Mouse (Mus musculus) testis, postnatal 10 days (tissue): ENCODE measurements at regions not wholly inside any gene's neighbourhood (a gene's known extent, or its start where the extent isn't known, plus 50 kb on each side); places are given as distances from the start of the nearest gene placed in this dataset.

Source experiments
- DNase-seq: peaks from one replicate; pipeline ENCODE4 v3.0.0; 2021; ENCODE audit warnings: low spot score

DNA sequence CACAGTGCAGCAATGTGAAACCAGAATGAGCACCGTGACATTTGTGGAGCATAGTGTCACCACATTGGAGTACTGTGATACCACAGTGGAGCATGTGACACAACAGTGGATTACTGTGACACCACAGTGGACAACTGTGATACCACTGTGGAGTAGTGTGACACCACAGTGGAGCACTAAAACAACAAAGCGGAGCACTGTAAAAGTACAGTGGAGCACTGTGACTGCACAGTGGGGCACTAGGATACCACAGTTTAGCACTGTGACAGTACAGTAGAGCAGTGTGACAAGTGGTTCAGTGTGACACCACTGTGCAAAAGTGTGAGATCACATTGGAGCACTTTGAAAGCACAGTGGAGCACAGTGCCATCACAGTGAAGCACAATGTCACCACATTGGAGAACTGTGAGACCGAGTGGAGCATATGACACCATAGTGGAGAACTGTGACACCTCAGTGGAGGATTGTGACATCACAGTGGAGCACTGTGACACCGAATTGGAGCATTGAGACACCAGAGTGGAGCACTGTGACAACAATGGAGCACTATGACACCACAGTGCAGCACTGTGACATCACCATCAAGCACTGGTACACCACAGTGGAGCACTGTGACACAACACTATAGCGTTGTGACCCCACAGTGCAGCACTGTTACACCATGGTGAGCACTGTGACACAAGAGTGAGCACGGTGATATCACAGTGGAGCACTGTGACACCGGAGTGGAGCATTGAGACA, 86.6 kb upstream of the Vmn1r2 start:
- DNase-seq: peak; percentile 43

DNA sequence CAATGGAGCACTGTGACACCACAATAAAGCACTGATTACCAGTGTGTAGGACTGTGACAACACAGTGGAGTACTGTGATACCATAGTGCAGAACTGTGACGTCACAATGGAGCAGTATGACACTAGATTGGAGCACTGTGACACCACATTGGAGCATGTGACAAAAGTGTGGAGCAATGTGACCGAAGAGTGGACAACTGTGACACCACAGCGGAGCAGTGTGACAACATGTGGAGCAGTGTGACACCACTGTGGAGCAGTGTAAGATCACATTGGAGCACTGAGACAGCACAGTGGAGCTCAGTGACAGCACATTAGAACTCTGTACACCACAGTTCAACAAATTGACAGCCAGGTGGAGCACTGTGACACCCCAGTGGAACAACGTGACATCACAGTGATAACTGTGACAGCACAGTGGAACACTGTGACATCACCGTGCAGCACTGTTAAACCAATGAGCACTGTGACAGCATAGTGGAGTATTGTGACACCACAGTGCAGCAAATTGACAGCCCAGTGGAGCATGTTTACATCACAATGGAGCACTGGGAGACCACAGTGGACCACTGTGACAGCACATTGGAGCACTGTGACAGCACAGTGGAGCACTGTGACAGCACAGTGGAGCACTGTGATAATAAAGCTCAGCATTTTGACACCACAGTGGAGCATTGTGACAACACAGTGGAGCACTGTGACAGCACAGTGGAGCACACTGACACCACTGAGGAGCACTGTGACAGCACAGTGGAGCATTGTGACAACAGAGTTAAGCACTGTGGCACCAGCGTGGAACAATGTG, 85.8 kb upstream of the Vmn1r2 start:
- peak; percentile 43 for DNase-seq

DNA sequence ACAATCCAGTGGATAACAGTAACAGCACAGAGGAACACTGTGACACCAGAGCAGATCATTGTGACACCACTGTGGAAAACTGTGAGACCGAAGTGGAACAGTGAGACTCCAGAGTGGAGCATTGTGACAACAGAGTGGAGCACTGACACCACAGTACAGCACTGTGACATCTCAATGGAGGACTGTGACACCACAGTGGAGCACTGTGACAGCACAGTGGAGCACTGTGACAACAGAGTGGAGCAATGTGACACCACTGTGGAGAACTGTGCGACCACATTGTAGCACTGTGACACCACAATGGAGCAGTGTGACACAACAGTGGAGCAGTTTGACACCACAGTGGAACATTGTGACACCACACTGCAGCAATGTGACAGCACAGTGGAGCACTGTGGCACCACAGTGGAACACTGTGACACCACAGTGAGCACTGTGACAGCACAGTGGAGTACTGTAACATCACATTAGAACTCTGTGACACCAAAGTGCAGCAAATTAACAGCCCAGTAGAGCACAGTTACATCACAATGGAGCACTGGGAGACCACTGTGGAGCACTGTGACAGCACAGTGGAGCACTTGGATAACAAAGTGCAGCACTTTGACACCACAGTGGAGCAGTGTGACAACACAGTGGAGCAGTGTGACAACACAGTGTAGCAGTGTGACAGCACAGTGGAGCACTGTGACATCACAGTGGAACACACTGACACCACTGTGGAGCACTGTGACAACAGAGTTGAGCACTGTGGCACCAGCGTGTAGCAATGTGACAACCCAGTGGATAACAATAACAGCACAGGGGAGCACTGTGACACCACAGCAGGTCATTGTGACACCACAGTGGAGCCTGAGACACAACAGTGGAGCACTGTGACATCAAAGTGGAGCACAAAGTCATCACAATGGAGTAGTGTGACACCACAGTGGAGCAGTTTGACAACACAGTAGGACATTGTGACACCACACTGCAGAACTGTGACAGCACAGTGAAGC, 84.9 kb upstream of the Vmn1r2 start:
- DNase-seq: peak; percentile 43

DNA sequence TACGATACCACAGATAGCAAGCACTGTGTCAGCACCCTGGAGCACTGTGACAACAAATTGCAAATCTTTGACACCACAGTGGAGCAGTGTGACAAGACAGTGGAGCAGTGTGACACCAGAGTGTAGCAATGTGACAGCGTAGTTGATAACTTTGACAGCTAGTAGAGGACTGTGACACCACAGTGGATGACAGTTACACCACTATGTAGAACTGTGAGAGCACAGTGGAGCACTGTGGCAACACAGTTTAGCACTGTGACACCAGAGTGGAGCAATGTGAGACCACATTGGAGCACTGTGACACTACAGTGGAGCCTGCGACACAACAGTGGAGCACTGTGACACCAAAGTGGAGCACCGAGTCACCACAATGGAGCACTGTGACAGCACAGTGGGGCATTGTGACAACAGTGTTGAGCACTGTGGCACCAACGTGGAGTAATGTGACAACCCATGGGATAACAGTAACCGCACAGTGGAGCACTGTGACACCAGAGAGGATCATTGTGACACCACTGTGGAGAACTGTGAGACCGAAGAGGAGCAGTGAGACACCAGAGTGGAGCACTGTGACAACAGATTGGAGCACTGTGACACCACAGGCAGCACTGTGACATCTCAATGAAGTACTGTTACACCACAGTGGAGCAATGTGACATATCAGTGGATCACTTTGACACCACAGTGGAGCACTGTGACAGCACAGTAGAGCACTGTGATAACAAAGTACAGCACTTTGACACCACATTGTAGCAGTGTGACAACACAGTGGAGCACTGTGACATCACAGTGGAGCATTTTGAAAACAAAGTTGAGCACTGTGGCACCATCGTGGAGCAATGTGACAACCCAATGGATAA, 83.7 kb upstream of the Vmn1r2 start:
- peak; percentile 64 for DNase-seq

DNA sequence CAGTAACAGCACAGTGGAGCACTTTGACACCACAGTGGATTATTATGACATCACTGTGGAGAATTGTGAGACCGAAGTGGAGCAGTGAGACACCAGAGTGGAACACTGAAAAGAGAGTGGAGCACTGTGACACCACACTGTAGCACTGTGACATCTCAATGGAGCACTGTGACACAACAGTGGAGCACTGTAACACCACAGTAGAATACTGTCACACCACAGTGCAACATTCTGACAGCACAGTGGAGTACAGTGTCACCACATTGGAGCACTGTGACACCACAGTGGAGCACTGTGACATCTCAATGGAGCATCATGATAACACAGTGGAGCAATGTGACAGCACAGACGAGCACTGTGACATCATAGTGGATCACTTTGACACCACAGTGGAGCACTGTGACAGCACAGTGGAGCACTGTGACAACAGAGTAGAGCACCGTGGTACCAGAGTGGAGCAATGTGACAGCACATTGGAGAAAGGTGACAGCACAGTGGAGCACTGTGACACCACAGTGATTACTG, 83.0 kb upstream of the Vmn1r2 start:
- peak; percentile 41 for DNase-seq

DNA sequence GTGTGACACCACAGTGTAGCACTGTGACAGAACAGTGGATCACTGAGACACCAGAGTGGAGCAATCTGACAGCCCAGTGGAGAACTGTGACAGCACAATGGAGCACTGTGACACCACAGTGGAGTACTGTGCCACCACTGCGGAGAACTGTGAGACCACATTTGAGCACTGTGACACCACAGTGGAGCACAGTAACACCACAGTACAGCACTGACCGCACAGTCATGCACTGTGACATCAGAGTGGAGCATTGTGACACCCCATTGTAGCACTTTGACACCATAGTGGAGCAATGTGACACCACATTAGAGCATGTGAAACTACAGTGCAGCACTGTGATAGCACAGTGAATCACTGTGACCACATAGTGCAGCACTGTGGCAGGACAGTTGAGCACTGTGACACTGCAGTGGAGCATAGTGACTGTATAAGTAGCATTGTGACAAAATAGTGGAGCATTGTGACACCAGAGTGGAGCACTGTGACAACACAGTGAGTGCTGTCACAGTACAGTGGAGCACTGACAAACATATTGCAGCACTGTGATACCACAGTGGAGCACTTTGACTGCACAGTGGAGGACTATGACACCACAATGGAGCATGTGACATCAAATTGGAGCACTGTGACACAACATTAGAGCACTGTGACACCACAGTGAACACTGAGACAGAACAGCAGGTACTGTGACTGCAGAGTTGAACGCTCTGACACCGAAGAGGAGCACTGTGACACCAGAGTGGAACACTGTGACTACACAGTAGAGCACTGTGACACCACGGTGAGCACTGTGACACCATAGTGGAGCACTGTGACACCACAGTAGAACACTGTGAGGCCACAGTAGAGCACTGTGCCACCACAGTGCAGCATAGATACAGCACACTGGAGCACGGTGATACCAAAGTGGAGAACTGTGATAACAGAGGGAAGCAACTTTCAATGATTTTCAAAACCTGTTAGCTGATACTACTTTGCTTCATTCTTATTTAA, 81.4 kb upstream of the Vmn1r2 start:
- DNase-seq: peak; percentile 37

DNA sequence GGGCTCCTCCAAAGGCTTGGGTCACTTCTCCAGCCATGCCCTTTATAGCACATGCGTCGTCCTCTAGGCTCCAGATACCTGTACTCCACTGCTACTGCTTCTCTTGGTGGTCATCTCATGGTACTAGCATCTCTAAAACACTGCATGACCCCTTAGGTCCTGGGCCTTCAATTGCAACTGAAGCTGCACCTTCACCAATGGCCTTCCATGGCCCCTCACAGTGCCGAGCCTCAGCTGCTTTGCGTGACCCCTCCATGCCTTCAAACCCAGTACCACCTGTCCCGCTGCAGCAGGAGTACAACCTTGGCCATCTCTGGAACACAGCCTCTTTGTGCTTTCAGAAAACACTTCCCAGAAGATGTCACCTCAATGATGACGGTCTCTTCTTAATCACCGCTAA, 79.5 kb upstream of the Vmn1r2 start:
- peak; percentile 24 for DNase-seq

DNA sequence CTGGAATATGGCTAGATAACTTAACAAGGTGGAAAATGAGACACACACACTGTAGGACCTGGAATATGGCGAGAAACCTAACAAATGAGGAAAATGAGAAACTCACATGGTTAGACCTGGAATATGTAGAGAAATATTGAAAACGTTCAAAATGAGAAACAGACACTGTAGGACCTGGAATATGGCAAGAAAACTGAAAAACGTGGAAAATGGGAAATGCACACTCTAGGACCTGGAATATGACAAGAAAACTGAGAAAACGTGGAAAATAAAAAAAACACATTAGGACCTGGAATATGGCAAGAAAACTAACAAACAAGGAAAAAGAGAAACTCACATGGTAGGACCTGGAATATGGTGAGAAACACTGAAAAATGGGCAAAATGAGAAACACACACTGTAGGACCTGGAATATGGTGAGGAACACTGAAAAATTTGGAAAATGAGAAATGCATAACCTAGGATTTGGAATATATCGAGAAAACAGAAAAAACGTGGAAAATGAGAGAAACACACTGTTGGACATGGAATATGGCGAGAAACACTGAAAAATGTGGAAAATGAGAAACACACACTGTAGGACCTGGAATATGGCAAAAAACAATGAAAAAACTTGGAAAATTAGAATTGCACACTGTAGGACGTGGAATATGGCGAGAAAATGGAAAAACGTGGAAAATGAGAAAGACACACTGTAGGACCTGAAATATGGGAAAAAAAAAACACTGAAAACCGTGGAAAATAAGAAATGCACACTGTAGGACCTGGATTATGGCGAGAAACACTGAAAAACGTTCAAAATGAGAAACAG, 77.3 kb upstream of the Vmn1r2 start:
- peak; percentile 15 for DNase-seq

DNA sequence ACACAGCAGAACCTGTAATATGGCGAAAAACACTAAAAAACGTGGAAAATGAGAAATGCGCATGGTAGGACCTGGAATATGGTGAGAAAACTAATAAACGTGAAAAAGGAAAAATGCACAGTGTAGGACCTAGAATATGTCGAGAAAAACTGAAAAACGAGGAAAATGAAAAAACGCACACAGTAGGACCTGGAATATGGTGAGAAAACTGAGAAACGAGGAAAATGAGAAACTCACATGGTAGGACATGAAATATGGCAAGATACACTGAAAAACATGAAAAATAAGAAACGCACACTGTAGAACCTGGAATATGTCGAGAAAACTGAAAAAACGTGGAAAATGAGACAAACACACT, 76.8 kb upstream of the Vmn1r2 start:
- DNase-seq: no peak

DNA sequence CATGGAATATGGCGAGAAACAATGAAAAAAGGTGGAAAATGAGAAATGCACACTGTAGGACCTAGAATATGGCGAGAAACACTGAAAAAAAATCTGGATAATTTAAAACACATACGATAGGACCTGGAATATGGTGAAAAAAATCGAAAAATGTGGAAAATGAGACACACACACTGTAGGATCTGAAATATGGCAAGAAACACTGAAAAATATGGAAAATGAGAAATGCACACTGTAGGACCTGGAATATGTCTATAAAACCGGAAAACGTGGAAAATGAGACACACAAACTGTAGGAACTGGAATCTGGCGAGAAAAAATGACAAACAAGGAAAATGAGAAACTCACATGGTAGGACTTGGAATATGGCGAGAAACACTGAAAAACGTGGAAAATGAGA, 76.4 kb upstream of the Vmn1r2 start:
- no peak for DNase-seq
